ENCODE assay signal across 9 mouse cellular contexts in genomic region chr5:23414490-23415126, GRCm38 (mm10). TPM values are rescaled to one million over a fixed set of nuclear protein-coding genes. Genes with fewer than 3 reads are reported as not detected.
DNase-seq lines count a peak whose midpoint lies in the region; ATAC-seq lines count a peak whose summit lies in the region.
"Had no signal": no experiment of that assay in that cellular context is flagged by ENCODE, and none has a peak within 500 bp of the region (broad histone marks: within the 10 kb centered on the region; RNA-seq: fewer than 3 reads in every experiment).

No protein-coding gene starts in this region.

- 72% methylated on average over 4 of the region's 4 CpGs for WGBS in liver, embryonic 11.5 days
- WGBS in heart, embryonic 14.5 days: 41% methylated on average over 4 of the region's 4 CpGs
- WGBS in stomach, embryonic 16.5 days: 35% methylated on average over 4 of the region's 4 CpGs

- H3K9me3 ChIP-seq in liver, embryonic 11.5 days (ENCODE audit: control insufficient read depth, low read length): no peaks in the 10 kb centered on the region
- no peaks in the 10 kb centered on the region for H3K9me3 ChIP-seq in heart, embryonic 14.5 days (ENCODE audit: control insufficient read depth, low read length)
- no peaks in the 10 kb centered on the region for H3K9me3 ChIP-seq in stomach, embryonic 16.5 days (replicated peaks; ENCODE audit: control insufficient read depth, low read length)

- H3K4me2 ChIP-seq in liver, embryonic 11.5 days: no peak overlapping the region
- H3K4me2 ChIP-seq in heart, embryonic 14.5 days (ENCODE audit: low read length): peak overlapping the region; percentile 19
- H3K4me2 ChIP-seq in stomach, embryonic 16.5 days (ENCODE audit: low read depth, low read length): no peak overlapping the region

- peaks cover 50% of the 10 kb centered on the region for H3K4me1 ChIP-seq in liver, embryonic 11.5 days (replicated peaks; ENCODE audit: control insufficient read depth, insufficient read depth, low read length)
- H3K4me1 ChIP-seq in heart, embryonic 14.5 days (ENCODE audit: control insufficient read depth in 2 of 2, insufficient read depth in 2 of 2, low read length in 2 of 2): peaks cover 24 to 84% of the 10 kb centered on the region in 2 experiments
- H3K4me1 ChIP-seq in stomach, embryonic 16.5 days (ENCODE audit: control insufficient read depth, insufficient read depth, low read length): peaks cover 62% of the 10 kb centered on the region

- no peaks in the 10 kb centered on the region for H3K27me3 ChIP-seq in liver, embryonic 11.5 days (replicated peaks; ENCODE audit: control insufficient read depth, insufficient read depth, low read length)
- no peaks in the 10 kb centered on the region for H3K27me3 ChIP-seq in heart, embryonic 14.5 days (ENCODE audit: control insufficient read depth, insufficient read depth, low read length)
- no peaks in the 10 kb centered on the region for H3K27me3 ChIP-seq in stomach, embryonic 16.5 days (ENCODE audit: control insufficient read depth, insufficient read depth, low read length)

- intact Hi-C loops in left cerebral cortex, postnatal 25 days (cut with DNase I): no loop called here

- ATAC-seq in liver, embryonic 11.5 days (replicated peaks; ENCODE audit: low FRiP score): no peak
- ATAC-seq in heart, embryonic 14.5 days (ENCODE audit: insufficient number of reproducible peaks, insufficient read depth, low FRiP score, low read depth): no peak
- no peak for ATAC-seq in stomach, embryonic 16.5 days (ENCODE audit: insufficient read depth, low FRiP score)

- no peak overlapping the region for H3K27ac ChIP-seq in liver, embryonic 11.5 days (ENCODE audit: low read depth, low read length)
- peak overlapping the region; percentile 63 to 68; a peak in 3 of 4 replicates for H3K27ac ChIP-seq in heart, embryonic 14.5 days (replicated peaks in 1 of 2; ENCODE audit: control insufficient read depth in 1 of 2, insufficient read depth in 1 of 2, low read depth in 2 of 2, low read length in 2 of 2)
- peak overlapping the region; percentile 60 for H3K27ac ChIP-seq in stomach, embryonic 16.5 days (ENCODE audit: low read length)

- peak; percentile 11 for DNase-seq in liver, embryonic 11.5 days (ENCODE audit: low spot score)
- no peak for DNase-seq in liver
- DNase-seq in kidney, postnatal 14 days: peak; percentile 66
- DNase-seq in left cerebral cortex, postnatal 25 days (ENCODE audit: low spot score in 2 of 2): no peak
- no peak for DNase-seq in lung, adult 18-20 months
- no peak for DNase-seq in adrenal gland, adult (ENCODE audit: inconsistent age in 2 of 2, low spot score in 1 of 2)
- DNase-seq: cerebellum, adult 9-10 months had no signal

- no peak overlapping the region for H3K9ac ChIP-seq in liver, embryonic 11.5 days (ENCODE audit: low read depth, low read length)
- H3K9ac ChIP-seq in heart, embryonic 14.5 days (ENCODE audit: low read length): no peak overlapping the region
- H3K9ac ChIP-seq in stomach, embryonic 16.5 days (ENCODE audit: low read length): no peak overlapping the region

- H3K36me3 ChIP-seq in liver, embryonic 11.5 days (ENCODE audit: control insufficient read depth, insufficient read depth, low read length): peaks cover 2% of the 10 kb centered on the region; the same call in 1 of the 2 replicates
- H3K36me3 ChIP-seq in heart, embryonic 14.5 days (ENCODE audit: control insufficient read depth, insufficient read depth, low read length): peaks cover 32% of the 10 kb centered on the region
- no peaks in the 10 kb centered on the region for H3K36me3 ChIP-seq in stomach, embryonic 16.5 days (ENCODE audit: control insufficient read depth, insufficient read depth, low read length)

- no peak overlapping the region for H3K4me3 ChIP-seq in liver, embryonic 11.5 days (ENCODE audit: low read depth, low read length)
- H3K4me3 ChIP-seq in heart, embryonic 14.5 days (ENCODE audit: control insufficient read depth in 1 of 2, insufficient read depth in 1 of 2, low read depth in 1 of 2, low read length in 2 of 2): no peak overlapping the region
- H3K4me3 ChIP-seq in stomach, embryonic 16.5 days (replicated peaks; ENCODE audit: low read length): no peak overlapping the region

RNA-seq across cellular contexts. Expression of gene Kmt2e, which starts 19.6 kb away (rescaled TPM):
- polyA plus RNA-seq in liver, embryonic 11.5 days (2014; fragmentation: Nextera tagmentation; extraction: Ambion mirVana): 57.7 and 59.5 TPM in 2 replicates
- 61.2 and 63.4 TPM in 2 replicates for polyA plus RNA-seq in heart, embryonic 14.5 days (2014; fragmentation: Nextera tagmentation; extraction: Ambion mirVana)
- polyA plus RNA-seq in stomach, embryonic 16.5 days (2015; fragmentation: Nextera tagmentation; extraction: Ambion mirVana): 90.9 and 94.0 TPM in 2 replicates
- 10 to 100 TPM; 87.4 to 98.5 TPM for total RNA-seq in left cerebral cortex, postnatal 25 days (2021)

Comparison
In these comparisons a context has a peak if more than half of its experiments do, and no peak if none do; other contexts are left out.
1. DNase-seq: peak in liver, embryonic 11.5 days (single experiment) and kidney, postnatal 14 days (single experiment); none in liver (single experiment), left cerebral cortex, postnatal 25 days (0 of 2), lung, adult 18-20 months (0 of 2) and adrenal gland, adult (0 of 2).